Mouse (Mus musculus) adrenal gland, adult (tissue): Measurements from ENCODE around the gene Gid4.
A peak's percentile ranks its signal among the peaks of the same experiment; 100 is the strongest.

Source experiments
- DNase-seq, 2 experiments: peaks; one replicate each; pipeline ENCODE4 v3.0.0; 2022 to 2023; ENCODE audit warnings: low spot score in 1 of 2; ENCODE audit not compliant: inconsistent age in 2 of 2

Gid4 gene

DNA sequence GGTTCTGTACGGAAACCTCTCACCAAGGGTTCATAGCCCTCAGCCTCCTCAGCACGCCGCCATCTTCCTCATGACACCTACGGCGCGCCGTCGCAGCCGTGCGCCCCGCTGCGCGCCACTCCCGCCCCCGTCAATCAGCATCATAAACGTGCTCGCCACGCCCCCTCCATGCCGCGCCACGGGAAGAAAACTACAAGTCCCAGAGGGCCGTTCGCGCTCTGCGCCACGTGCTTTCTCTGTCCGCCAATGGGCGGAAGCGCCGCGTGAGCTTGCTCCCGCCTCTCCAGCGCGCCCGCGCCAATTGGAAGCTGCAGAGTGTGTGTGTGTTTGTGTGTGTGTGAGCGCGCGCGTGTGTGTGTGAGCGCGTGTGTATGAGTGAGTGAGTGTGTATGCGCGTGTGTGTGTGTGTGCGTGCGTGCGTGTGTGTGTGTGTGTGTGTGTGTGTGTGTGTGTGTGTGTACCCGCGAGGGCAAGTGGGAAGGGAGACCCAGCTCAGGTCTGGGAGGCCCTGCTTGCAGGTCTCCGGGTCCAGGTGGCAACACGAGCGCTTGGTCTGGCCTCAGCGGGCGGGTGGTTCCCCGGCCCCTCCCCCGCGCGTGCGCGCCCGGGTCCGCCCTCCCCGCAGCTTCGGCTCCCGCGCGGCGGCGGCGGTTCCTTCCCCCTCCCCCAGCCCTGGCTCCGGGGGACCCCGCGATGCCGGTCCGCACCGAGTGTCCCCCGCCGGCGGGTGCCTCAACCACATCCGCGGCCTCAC is at the start of gene Gid4:
TSS of gene Gid4 (plus strand) at position 183 of the 754 bp plus-strand sequence.
- DNase-seq, result peak; percentile 99 to 100

DNA sequence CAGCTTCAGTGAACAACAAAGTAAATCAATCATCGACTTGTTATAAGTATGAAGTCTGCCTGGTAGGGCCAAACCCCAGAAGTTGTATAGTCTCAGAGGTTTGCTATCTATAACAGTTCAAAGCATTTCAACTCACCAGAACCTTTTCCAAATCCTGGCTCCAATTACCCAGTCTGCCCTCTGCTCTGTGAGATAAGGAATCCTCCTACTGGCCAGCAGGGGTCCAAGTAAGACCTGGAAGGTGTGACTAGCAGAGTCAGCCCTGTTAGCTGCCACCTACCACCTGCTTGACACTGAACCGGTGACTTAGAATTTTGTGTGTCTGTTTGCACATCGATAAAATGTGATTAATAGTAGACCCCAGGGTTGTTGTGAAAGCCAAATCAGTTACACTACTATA is 49.7 kb upstream of the Gid4 start:
- no peak for DNase-seq

- DNase-seq, result no peak
Observed at GRCm38 (mm10) chr11:60368909-60369308, 48.0 kb upstream of the Gid4 start.

DNA sequence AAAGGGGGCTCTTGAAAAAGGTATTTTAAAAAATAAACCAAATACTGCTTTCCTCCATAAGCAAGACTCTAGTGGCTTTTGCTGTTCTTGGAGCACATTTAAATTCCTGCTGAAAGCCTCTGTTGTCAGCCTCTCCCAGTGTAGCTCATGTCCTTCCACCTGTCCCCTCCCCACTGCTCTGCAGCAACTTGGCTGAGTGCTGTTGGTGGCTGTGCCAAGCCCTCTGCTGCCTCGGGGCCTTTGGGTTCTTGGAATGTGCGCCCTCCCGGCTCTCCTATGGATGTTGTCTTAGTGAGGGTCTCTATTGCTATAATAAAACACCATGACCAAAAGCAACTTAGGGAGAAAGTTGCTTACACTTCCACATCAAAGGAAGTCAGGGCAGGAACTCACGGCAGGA is 47.5 kb upstream of the Gid4 start:
- DNase-seq, result no peak

DNA sequence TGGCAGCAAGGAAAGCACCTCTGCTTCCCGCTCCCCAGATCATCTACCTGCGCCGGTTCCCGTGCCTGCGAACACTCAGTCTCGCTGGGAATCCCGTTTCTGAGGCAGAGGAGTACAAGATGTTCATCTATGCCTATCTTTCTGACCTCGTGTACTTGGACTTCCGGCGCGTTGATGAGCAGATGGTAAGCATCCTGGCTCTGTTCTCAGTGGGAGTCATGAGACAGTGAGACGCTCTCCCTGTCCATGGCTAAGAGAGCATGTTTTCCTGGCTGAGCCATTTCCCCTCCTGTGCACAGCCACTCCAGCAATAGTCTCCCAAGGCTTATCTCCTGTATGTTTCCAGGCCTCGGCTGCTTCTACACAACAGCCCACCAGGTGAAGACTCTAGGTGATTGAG is 46.5 kb upstream of the Gid4 start:
- no peak for DNase-seq

DNA sequence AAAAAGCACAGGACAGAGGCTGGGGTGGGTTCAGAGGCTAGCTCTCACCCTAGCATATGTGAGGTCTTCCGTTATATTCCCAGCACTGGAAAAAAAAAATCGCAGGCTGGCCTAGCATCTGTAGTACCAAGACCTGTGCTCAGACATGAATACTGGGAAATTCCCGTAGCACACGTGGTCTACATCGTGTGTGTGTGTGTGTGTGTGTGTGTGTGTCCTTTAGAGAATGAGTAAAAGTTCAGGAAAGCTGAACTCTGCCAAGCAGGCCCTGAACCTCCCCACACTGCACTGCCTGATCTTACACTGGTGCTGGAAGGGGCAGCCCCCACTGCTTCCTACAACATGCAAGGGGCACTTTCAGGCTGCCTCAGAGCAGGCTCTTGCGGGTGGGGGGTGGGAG is 42.5 kb upstream of the Gid4 start:
- DNase-seq, result no peak

- DNase-seq, result no peak
Observed at GRCm38 (mm10) chr11:60383518-60383917, 33.4 kb upstream of the Gid4 start.

DNA sequence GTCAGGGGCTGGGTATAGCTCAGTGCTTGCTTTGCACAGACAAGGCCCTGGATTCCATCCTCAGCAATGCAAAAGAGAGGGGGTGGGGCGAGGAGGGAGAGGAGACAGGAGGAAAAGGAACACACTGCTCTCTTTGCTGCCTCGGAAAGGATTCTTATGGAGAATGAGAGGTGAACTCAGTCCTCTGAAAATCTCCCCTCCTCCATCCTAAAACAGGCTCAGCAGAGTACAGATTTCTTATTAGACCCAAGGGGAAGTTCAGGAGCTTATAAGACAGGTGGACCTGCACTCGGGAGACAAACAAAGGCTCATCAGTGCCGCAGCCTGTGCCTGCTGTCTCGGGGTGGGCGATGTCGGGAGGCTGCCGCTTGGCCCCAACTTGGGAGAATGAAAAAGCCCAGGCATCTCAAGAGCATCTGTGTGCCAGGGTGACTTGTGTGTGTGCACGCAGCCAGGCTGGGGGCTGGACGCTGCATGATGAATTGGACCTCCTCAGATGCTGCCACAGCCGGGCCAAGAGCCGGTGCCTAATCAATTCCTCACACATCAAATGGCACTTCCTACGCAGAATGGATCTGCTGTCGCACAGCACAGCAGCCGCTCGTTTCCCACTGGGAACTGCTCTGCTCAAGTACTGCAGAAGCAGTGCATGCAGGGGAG is 32.1 kb upstream of the Gid4 start:
- DNase-seq, result no peak

DNA sequence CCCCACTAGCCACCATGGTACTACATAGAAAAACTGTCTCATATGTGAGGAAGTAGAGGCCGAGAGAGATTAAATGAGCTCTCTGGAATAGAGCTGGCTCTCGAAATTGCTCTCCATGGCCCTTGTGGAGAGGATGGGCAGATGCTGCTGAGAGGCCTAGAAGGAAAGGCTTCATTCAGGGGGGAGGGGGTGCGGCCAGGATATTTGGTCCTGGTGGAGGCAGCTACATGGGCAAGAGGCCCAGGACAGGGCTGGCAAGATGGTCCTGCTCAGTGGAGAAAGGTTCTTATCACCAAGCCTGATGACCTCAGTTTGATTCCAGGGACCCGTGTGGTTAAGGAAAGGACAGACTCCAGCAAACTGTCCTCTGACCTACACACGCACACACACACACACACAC is 31.0 kb upstream of the Gid4 start:
- no peak for DNase-seq

DNA sequence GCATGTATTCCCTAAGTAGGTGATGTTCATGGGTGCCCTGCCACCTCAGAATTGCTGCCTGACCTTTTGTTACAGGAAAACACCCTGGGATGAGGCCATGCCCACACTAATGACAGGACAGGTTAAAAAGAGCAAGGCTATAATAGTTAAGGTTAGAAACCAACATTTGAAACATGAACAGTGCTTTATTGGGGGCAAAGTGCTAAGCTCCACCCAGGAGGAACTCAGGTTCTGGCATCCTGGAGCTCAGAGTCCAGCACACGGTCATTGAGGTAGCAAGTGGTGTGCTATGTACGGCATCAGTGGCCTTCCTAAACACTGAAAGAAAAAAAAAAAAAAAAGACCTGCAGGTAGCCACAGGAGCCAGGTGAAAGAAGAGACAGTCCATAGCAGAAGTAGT is 29.0 kb upstream of the Gid4 start:
- no peak for DNase-seq

GRCm38 (mm10) chr11:60391346-60391745 is 25.6 kb upstream of the Gid4 start:
- no peak for DNase-seq

DNA sequence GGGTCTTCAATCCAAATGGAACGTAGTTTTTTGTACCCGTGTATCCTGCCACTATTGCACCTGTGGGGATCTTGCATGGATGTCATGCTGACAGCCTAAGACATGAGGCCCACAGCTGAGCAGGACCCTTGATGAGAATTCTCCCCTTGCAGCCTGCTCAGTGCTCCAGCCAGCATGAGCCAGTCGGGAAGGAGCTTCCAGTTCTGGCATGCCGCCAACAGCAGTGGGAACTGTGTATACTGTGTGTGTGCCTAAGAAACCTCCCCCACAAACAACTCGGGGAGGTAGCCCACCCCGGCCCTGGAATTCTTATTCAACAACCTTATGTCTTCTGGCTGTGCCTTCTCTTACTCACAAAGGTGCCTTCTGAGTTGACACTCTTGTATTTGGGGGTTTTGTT is 20.4 kb upstream of the Gid4 start:
- no peak for DNase-seq

- no peak for DNase-seq
Observed at GRCm38 (mm10) chr11:60397172-60397571, 19.8 kb upstream of the Gid4 start.

- no peak for DNase-seq
Observed at GRCm38 (mm10) chr11:60406606-60407005, 10.3 kb upstream of the Gid4 start.

- DNase-seq, result peak; percentile 23 to 90
Observed at GRCm38 (mm10) chr11:60412173-60412572, 4.8 kb upstream of the Gid4 start.

GRCm38 (mm10) chr11:60412921-60413320 is 4.0 kb upstream of the Gid4 start:
- DNase-seq, result no peak

- no peak for DNase-seq
Observed at GRCm38 (mm10) chr11:60416590-60416962, 369 bp upstream of the Gid4 start.

GRCm38 (mm10) chr11:60417717-60418472 is 950 bp downstream of the Gid4 start, which contains the start of gene Atpaf2:
Atpaf2 (minus strand) TSS chr11:60418457.
- DNase-seq, result peak; percentile 60 to 80

GRCm38 (mm10) chr11:60418473-60418803 is 1.5 kb downstream of the Gid4 start:
- DNase-seq, result no peak

DNA sequence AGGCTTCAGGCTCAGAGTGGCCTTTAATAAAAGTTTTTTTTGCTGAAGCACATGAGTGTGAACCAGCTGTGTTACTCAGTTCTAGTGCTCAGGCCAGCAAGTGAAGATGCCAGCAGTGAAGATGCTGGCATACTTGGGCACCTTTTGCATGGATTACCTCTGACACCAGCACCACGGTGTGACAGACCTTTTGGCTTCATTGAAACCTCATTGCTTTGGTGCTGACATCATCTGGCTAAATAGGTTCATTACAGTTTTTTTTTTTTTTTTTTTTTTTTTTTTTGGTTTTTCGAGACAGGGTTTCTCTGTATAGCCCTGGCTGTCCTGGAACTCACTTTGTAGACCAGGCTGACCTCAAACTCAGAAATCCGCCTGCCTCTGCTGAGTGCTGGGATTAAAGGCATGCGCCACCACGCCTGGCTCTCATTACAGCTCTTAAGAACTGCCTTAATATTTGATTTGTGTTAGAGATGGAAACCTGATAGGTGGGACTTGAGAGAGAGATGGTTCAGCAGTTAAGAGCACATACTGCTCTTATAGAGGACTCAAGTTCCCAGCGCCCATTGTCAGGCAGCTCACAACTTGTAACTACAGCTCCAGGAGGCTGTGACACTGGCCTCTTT is 5.2 kb downstream of the Gid4 start:
- DNase-seq, result peak in 1 of 2 experiments; percentile 25

DNA sequence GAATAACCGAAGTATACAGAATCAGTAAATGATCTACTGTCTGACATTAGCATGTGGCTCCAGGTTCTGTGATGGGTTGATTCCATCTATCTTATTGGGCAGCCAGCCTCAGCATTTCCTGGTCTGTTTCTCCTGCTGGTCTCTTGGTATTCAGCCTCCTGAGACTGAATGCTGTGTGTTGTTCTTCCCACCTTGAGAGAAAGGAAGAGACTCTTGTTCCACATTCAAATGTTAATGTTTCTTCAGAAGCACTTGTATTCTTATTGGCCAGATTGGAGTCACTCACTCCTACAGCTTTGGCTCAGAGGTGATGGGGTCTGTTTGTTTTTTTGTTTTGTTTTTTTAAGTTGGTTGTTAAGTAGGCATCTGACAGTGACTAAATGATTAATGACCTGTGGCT is 6.1 kb downstream of the Gid4 start:
- no peak for DNase-seq

- no peak for DNase-seq
Observed at GRCm38 (mm10) chr11:60426417-60426816, 9.5 kb downstream of the Gid4 start.
